Mouse (Mus musculus) neutrophil, adult 5-6 weeks (primary cell): Measurements from ENCODE around the gene Gltpd2. TPM values are rescaled to one million over a fixed set of nuclear protein-coding genes. Genes with fewer than 3 reads are reported as not detected.
"Not testable (repeated sequence)": the region's sequence is repeated elsewhere in the genome, so short reads cannot be mapped to it uniquely, and the experiment has no call there.

Experiments used
- ATAC-seq: fragments of 151-379, 151-347 bp; 2 replicates; pipeline ENCODE4 v1.8.0; 2017; ENCODE audit warnings: mild to moderate bottlenecking, moderate TSS enrichment; ENCODE audit not compliant: insufficient number of reproducible peaks, poor library complexity, low FRiP score, severe bottlenecking; ENCODE audit errors: extremely low read depth
- total RNA-seq: library from RNA; stranded (forward); fragments of 200-1000 nt; gene quantifications from 2 replicates; pipeline ENCODE4 v1.2.3, GENCODE M21; 2017

The Gltpd2 gene
- total RNA-seq, 1 experiment from 2014 or later = not detected

- ATAC-seq = no peak
Observed at GRCm38 (mm10) chr11:70513520-70513919, 5.5 kb upstream of the Gltpd2 start.

GRCm38 (mm10) chr11:70514288-70514687 is 4.7 kb upstream of the Gltpd2 start, which contains the start of gene Vmo1:
Gene Vmo1, minus strand, starts transcription at chr11:70514616.
- no peak for ATAC-seq

- no peak for ATAC-seq
Observed at GRCm38 (mm10) chr11:70516352-70516751, 2.6 kb upstream of the Gltpd2 start.

- no peak for ATAC-seq
Observed at GRCm38 (mm10) chr11:70518436-70518835, 560 bp upstream of the Gltpd2 start.

DNA sequence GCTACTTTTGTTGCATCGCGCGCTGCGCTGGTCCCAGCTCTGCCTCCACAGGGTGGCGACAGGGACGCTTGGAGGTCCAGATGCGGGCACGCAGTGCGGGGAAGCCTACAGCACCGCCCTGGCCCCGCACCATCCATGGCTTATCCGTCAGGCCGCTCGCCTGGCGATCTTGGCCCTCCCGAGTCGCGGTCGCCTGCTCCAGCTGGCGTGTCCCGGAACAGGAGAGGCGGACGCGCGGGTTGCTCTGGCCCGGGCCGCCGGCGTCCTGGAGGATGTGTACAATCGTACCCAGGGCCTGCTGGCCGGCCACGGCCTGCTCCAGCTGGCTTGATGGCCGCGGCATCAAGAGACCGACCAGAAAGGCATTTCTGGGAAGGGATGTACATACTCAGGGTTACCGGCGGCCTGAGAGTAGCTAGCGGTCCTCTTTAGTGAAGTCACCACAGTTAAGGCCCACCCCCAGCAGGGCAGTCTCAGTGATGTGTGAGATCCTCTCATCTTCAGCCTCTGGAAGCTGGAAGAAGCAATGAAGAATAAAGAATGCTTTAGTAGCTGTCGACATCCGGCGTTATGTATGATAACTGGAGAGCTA is 1.3 kb downstream of the Gltpd2 start:
- ATAC-seq = no peak

DNA sequence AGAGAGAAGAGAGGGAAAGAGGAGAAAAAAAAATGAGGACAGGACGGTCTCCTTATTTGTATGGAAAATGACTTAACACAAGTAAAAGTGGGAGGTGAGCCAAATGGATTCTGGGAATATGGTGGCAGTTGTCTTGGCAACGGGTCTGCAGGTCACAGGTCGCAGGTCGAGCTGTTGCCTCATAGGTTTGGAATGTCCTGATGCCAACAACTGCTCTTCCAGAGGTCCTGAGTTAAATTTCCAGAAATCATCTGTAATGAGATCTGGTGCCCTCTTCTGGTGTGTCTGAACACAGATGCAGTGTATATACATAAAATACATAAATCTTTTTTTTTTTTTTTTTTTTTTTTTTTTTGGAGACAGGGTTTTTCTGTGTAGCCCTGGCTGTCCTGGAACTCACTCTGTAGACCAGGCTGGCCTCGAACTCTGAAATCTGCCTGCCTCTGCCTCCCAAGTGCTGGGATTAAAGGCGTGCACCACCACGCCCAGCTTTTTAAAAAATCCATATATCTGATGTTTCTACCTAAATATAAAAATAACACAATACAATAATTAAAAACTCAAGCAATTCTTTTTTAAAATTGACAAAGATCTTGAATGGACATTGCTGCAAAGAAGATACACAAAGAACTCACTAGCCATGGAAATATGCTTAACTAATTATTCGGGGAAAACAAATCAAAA is 4.5 kb downstream of the Gltpd2 start:
- not testable (repeated sequence) for ATAC-seq

DNA sequence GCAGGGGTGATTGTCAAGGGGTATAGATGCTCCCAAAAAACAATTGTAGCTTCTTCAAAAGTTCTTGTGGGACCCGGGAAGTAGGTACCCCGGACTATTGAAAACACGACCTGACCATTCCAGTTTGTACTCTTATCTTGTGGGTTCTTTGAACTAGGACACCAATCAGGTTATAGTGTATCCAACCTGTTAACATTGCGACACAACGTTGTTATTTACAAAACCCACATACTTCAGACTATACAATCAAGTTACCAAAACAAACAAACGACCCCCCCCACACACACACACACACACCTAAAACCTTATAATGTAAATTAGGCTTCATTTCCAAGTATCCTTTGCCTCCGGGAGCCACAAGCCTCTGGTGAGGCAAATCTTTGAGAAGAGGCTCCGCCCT is 5.8 kb downstream of the Gltpd2 start:
- ATAC-seq = no peak

DNA sequence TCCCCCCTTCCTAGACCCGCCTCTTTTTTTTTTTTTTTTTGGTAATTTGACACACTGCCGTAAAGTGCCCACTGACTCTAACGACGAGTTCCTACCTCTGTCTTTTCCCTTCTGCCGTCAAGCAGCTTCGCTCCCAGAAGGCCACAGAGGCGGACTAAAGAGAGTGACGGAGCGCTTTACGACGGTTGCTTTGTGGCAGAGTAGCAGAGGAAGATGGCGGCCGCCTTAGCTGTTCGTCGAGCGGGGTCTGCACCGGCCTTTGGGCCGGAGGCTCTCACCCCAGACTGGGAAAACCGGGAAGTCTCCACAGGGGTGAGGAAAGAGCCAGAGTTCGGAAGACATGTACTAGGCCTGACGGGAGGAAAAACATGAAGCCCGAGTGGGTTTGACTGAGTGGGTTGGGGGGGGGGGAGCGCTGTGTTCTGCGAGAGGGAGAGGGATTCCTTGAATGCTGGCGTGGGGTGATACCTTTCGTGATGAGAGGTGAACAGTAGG is 6.2 kb downstream of the Gltpd2 start, which contains the start of gene Psmb6:
Gene Psmb6 (plus strand): TSS at position 184 of the 495 bp plus-strand sequence.
- ATAC-seq = peak; percentile 99

DNA sequence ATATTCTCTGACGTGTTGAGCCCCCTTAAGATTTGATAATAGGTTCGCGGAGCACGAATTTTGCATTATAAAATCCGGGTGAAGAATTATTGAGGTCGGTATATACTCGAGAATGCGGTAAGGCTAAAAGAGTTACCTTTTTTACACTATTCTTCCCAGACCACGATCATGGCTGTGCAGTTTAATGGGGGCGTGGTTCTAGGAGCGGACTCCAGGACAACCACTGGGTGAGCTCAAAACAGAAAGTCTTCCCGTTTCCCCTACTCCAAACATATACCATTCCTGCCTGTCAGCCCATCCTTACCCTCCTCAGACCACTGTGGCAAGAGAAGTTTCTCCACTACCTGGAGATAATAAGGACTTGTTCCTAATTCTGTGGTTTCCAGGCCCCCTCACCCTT is 6.7 kb downstream of the Gltpd2 start:
- ATAC-seq = no peak

GRCm38 (mm10) chr11:70526211-70526610 is 7.2 kb downstream of the Gltpd2 start:
- no peak for ATAC-seq

DNA sequence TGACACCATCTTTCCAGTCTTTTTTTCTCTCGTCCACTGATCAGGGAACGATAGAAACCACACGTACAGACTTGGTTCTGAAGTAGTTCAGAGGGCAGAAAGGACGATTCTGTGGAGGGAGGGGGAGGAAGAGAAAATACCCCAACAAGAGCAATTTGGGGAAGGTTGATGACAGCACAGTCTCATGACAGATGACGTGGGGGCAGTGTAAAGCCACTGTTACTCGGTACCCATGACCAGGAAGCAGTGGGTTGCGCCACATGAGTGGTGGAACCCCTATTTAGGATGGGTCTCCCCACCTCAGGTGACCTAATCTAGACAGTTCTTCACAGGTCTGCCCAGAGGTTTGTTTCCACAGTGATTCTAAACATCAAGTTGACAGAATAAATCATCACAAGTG is 9.6 kb downstream of the Gltpd2 start:
- ATAC-seq = no peak

GRCm38 (mm10) chr11:70531065-70531464 is 12.1 kb downstream of the Gltpd2 start:
- not testable (repeated sequence) for ATAC-seq

DNA sequence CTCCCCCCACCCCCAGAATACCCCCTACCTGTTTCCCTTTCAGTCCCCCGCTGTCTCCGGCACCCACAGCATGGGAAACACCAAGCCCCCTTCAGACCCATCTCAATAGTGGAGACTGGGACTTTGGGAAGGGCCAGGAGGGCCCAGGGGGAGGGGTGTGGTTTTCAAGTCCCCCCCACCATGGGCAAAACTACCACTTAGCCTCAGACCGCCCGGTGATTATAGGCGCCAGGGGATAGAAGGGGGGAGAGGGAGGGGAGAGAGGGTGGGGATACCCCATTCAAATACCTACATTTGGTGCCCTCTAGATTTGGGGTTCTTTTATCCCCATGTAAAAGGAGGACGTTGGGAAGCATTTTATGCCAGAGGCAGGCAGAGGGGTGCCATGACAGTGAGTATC is 13.8 kb downstream of the Gltpd2 start, which contains the start of gene Gm40193:
Gene Gm40193 (minus strand): TSS at position 101 of the 400 bp plus-strand sequence.
- ATAC-seq = no peak

DNA sequence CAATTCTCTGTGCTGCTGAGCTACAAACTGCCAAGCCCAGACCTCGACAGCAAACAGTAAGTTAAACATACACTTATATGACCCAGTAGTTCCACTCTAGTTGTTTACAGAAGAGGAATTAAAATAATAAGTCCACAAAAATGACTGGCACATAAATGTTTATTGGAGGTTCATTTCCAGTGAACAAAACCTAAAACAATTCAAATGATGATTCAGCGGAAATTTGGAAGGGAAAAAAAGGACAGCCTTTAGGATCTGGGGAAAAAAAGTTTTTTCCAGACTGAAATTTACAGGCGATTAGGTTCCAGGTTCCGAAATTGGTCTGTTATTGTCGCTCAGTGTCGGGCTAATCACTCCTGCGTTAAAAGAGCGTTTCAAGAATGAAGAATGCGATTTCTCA is 20.4 kb downstream of the Gltpd2 start:
- ATAC-seq = no peak

GRCm38 (mm10) chr11:70539877-70540587 is 21.0 kb downstream of the Gltpd2 start, which contains the start of gene Pld2:
Gene Pld2, plus strand, starts transcription at chr11:70540064.
- ATAC-seq = peak; percentile 74

GRCm38 (mm10) chr11:70540928-70541327 is 21.9 kb downstream of the Gltpd2 start:
- ATAC-seq = no peak

- no peak for ATAC-seq
Observed at GRCm38 (mm10) chr11:70541415-70541814, 22.4 kb downstream of the Gltpd2 start.

- no peak for ATAC-seq
Observed at GRCm38 (mm10) chr11:70544496-70544895, 25.5 kb downstream of the Gltpd2 start.

GRCm38 (mm10) chr11:70551526-70551925 is 32.5 kb downstream of the Gltpd2 start:
- ATAC-seq = no peak

GRCm38 (mm10) chr11:70553940-70554339 is 34.9 kb downstream of the Gltpd2 start:
- no peak for ATAC-seq
